Mouse (Mus musculus): ENCODE data around the gene Foxl1.

DNA sequence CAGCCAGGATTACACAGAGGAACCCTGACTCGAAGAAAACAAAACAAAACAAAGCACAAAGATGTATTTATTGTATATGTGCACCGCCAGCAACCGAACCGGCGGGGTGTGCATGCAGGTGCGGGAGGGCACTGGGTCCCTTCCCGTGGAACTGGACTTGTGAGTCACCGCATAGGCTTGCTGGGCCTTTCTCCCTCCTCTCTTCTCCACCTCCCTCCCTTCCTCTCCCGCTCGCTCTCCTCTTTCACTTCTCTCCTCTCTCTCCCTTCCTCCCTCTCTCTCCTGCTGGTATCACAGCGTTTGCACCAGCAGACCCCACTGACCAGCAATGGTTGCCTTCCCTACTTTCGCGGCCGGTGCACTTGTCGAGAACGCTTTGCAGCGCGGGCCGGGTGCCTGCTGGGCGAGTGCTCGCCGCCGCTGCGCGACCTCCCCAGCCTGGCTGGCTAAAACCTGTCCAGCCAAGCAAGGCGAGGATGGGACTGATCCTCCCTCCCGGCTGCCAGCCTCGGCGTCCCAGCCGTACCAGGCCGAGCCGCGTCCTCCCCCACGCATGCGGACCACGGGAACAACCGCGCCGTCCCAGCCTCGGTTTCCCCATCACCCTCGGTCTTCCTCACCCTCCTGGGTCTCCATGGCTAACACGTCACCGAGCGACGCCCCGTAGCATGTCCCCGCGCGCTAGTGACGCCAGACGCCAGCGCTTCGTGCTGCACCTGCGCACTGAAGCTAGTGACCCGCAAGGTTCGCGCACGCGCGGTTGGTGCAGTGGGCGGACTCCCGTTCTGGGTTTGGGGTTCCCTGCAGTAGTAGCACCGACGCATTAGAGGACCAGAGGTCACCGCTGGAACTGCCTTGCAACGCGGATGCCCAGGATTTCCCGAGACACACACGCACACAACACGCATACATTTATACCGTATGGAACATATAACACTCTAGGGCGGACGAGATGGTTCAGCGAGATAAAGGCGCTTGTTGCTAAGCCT lies 19.8 kb upstream of the Foxl1 start, which contains the start of gene Mthfsd:
- TF ChIP-seq CTCF (IDR thresholded peaks at IDR 0.05; ENCODE audit: control insufficient read depth, insufficient read depth, insufficient replicate concordance, low read depth, low read length) (no peak), POLR2A (IDR thresholded peaks at IDR 0.05; ENCODE audit: control insufficient read depth, low read depth, low read length) (peak; percentile 60; the same call in 1 of the 2 replicates)

Measured in testis, adult 2 months (tissue).